Mouse (Mus musculus): ENCODE results near the gene Osbpl7. TPM values are rescaled to one million over a fixed set of nuclear protein-coding genes. Genes with fewer than 3 reads are reported as not detected.

Osbpl7 gene
- total RNA-seq, 1 experiment: 6.6 TPM

DNA sequence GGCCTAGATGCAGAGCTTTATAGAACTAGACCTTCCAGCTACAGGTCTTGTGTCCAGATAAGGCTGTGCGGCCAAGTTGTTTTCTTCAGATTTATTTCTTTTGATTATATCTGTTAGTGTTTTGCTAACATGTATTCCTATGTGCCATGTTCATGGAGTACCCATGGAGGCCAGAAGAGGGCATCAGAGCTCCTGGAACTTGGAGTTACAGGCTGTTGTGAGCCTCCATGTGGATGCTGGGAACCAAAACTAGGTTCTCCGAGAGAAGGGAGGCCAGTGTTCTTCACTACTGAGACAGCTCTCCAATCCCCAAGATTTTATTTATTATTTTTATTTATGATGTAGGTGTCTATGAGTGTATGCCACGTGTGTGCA is 13.5 kb downstream of the Osbpl7 start:
- Histone ChIP-seq H3K4me3 (ENCODE audit: insufficient read depth in 1 of 2, low read depth in 1 of 2, low read length in 2 of 2, poor library complexity in 1 of 2, severe bottlenecking in 1 of 2) (no peak overlapping the region), H3K27ac (ENCODE audit: insufficient read depth, low read depth, low read length, poor library complexity, severe bottlenecking) (no peak overlapping the region), H3K36me3 (ENCODE audit: control insufficient read depth, insufficient read depth, low read length, poor library complexity, severe bottlenecking) (peaks cover 8% of the 10 kb centered on the region; the same call in 1 of the 2 replicates), H3K9ac (ENCODE audit: insufficient read depth, low read depth, low read length, poor library complexity, severe bottlenecking) (no peak overlapping the region), H3K9me3 (ENCODE audit: control insufficient read depth, insufficient read depth, low read depth, low read length) (no peaks in the 10 kb centered on the region), H3K4me1 (ENCODE audit: control insufficient read depth in 2 of 2, insufficient read depth in 2 of 2, low read length in 2 of 2, poor library complexity in 1 of 2) (peaks cover 3 to 24% of the 10 kb centered on the region in 2 experiments; a peak in 1 of 4 replicates)
- TF ChIP-seq HCFC1 (IDR thresholded peaks at IDR 0.05; ENCODE audit: borderline replicate concordance, insufficient read depth, low read length): no peak
- no peak for TF ChIP-seq ZC3H11A (IDR thresholded peaks at IDR 0.05; ENCODE audit: borderline replicate concordance, low read depth, low read length)
- TF ChIP-seq CHD2 (IDR thresholded peaks at IDR 0.05; ENCODE audit: low read depth, low read length): no peak
- no peak for DNase-seq (ENCODE audit: low read depth, low spot score)
- in situ Hi-C loops (cut with MboI; ENCODE audit: low sequenced_read_pairs in 2 of 2, unreplicated experiment in 2 of 2): no loop called here

GRCm38 (mm10) chr11:97065538-97066295 is 15.3 kb downstream of the Osbpl7 start:
- H3K36me3 ChIP-seq (ENCODE audit: control insufficient read depth, insufficient read depth, low read length, poor library complexity, severe bottlenecking): peaks cover 8% of the 10 kb centered on the region; the same call in 1 of the 2 replicates
- peaks cover 0 to 17% of the 10 kb centered on the region in 2 experiments; a peak in 1 of 4 replicates for H3K4me1 ChIP-seq (ENCODE audit: control insufficient read depth in 2 of 2, insufficient read depth in 2 of 2, low read length in 2 of 2, poor library complexity in 1 of 2)
- TF ChIP-seq HCFC1 (IDR thresholded peaks at IDR 0.05; ENCODE audit: borderline replicate concordance, insufficient read depth, low read length) (no peak), ZC3H11A (IDR thresholded peaks at IDR 0.05; ENCODE audit: borderline replicate concordance, low read depth, low read length) (no peak), MAFK (IDR thresholded peaks at IDR 0.05; ENCODE audit: insufficient read depth, low read depth, low read length) (no peak), ZNF384 (IDR thresholded peaks at IDR 0.05; ENCODE audit: low read depth, low read length) (no peak), CHD2 (IDR thresholded peaks at IDR 0.05; ENCODE audit: low read depth, low read length) (no peak)
- no peak overlapping the region for H3K27ac ChIP-seq (ENCODE audit: insufficient read depth, low read depth, low read length, poor library complexity, severe bottlenecking)
- no peak for DNase-seq (ENCODE audit: low read depth, low spot score)
- in situ Hi-C loops (cut with MboI; ENCODE audit: low sequenced_read_pairs in 2 of 2, unreplicated experiment in 2 of 2): no loop called here
- H3K9ac ChIP-seq (ENCODE audit: insufficient read depth, low read depth, low read length, poor library complexity, severe bottlenecking): no peak overlapping the region
- H3K4me3 ChIP-seq (ENCODE audit: insufficient read depth in 1 of 2, low read depth in 1 of 2, low read length in 2 of 2, poor library complexity in 1 of 2, severe bottlenecking in 1 of 2): no peak overlapping the region
- no peaks in the 10 kb centered on the region for H3K9me3 ChIP-seq (ENCODE audit: control insufficient read depth, insufficient read depth, low read depth, low read length)

DNA sequence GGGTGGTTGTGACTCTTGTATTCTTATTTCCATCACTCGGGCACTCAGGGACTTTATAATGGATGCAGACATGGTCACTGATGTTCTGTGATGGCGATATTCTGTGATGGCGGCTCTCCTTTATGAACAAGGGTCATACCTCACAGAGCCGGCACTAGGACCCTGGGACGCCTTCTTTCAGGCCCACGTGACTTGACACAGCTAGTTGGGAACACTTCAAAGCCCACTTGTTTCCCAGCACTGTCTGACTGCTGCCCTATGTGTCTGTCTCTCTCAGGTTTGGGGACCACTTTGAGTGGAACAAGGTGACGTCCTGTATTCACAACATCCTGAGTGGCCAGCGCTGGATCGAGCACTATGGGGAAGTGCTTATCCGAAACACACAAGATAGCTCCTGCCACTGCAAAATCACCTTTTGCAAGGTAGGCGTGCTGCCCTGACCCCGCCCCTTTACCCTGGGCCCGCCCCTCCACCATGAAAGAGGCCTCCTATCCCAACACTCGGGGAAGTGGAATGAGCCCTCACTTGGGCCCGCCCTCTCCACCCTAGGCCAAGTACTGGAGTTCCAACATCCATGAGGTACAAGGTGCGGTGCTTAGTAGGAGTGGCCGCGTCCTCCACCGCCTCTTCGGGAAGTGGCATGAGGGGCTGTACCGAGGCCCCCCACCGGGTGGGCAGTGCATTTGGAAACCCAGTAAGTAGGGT is 16.4 kb downstream of the Osbpl7 start:
- Histone ChIP-seq H3K9ac (ENCODE audit: insufficient read depth, low read depth, low read length, poor library complexity, severe bottlenecking) (peak overlapping the region; percentile 48), H3K4me1 (ENCODE audit: control insufficient read depth in 2 of 2, insufficient read depth in 2 of 2, low read length in 2 of 2, poor library complexity in 1 of 2) (peaks cover 0 to 17% of the 10 kb centered on the region in 2 experiments; a peak in 1 of 4 replicates), H3K36me3 (ENCODE audit: control insufficient read depth, insufficient read depth, low read length, poor library complexity, severe bottlenecking) (peaks cover 8% of the 10 kb centered on the region; the same call in 1 of the 2 replicates), H3K27ac (ENCODE audit: insufficient read depth, low read depth, low read length, poor library complexity, severe bottlenecking) (no peak overlapping the region), H3K4me3 (ENCODE audit: insufficient read depth in 1 of 2, low read depth in 1 of 2, low read length in 2 of 2, poor library complexity in 1 of 2, severe bottlenecking in 1 of 2) (peak overlapping the region; percentile 63 to 64), H3K9me3 (ENCODE audit: control insufficient read depth, insufficient read depth, low read depth, low read length) (no peaks in the 10 kb centered on the region)
- peak; percentile 88 for DNase-seq (ENCODE audit: low read depth, low spot score)
- in situ Hi-C loops (cut with MboI; ENCODE audit: low sequenced_read_pairs in 2 of 2, unreplicated experiment in 2 of 2): no loop called here
- TF ChIP-seq HCFC1 (IDR thresholded peaks at IDR 0.05; ENCODE audit: borderline replicate concordance, insufficient read depth, low read length) (0 out of 2 replicates have a peak, but pooled peaks have one; percentile 42), ZC3H11A (IDR thresholded peaks at IDR 0.05; ENCODE audit: borderline replicate concordance, low read depth, low read length) (no peak)

DNA sequence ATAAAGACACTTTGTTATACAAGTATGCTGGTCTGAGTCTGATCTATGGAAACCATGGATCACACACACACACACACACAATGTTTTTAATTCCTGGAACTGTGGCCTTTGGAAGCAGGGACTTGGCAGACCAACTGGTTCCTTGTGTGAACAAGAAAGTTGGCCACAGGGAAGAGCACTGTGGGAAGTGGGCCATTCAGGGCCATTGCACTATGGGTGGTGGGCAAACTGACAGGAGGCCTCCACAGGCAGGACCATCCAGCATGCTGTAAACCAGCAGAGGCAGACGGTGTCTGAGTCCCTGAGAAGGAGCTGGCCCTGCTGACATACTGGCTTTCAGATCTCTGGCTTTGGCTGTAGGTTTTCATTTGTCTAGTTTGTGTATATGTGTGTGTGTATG is 18.9 kb downstream of the Osbpl7 start:
- Histone ChIP-seq H3K4me1 (ENCODE audit: control insufficient read depth in 2 of 2, insufficient read depth in 2 of 2, low read length in 2 of 2, poor library complexity in 1 of 2) (peaks cover 0 to 17% of the 10 kb centered on the region in 2 experiments; a peak in 1 of 4 replicates), H3K9ac (ENCODE audit: insufficient read depth, low read depth, low read length, poor library complexity, severe bottlenecking) (no peak overlapping the region), H3K4me3 (ENCODE audit: insufficient read depth in 1 of 2, low read depth in 1 of 2, low read length in 2 of 2, poor library complexity in 1 of 2, severe bottlenecking in 1 of 2) (no peak overlapping the region), H3K36me3 (ENCODE audit: control insufficient read depth, insufficient read depth, low read length, poor library complexity, severe bottlenecking) (peaks cover 8% of the 10 kb centered on the region; the same call in 1 of the 2 replicates), H3K27ac (ENCODE audit: insufficient read depth, low read depth, low read length, poor library complexity, severe bottlenecking) (no peak overlapping the region), H3K9me3 (ENCODE audit: control insufficient read depth, insufficient read depth, low read depth, low read length) (no peaks in the 10 kb centered on the region)
- no peak for DNase-seq (ENCODE audit: low read depth, low spot score)
- in situ Hi-C loops (cut with MboI; ENCODE audit: low sequenced_read_pairs in 2 of 2, unreplicated experiment in 2 of 2): no loop called here
- no peak for TF ChIP-seq MAFK (IDR thresholded peaks at IDR 0.05; ENCODE audit: insufficient read depth, low read depth, low read length)
- no peak for TF ChIP-seq ZNF384 (IDR thresholded peaks at IDR 0.05; ENCODE audit: low read depth, low read length)
- TF ChIP-seq HCFC1 (IDR thresholded peaks at IDR 0.05; ENCODE audit: borderline replicate concordance, insufficient read depth, low read length): no peak
- no peak for TF ChIP-seq ZC3H11A (IDR thresholded peaks at IDR 0.05; ENCODE audit: borderline replicate concordance, low read depth, low read length)
- TF ChIP-seq CHD2 (IDR thresholded peaks at IDR 0.05; ENCODE audit: low read depth, low read length): no peak
